Mouse (Mus musculus) CH12.LX (cell line): Measurements from ENCODE around the gene Olfr1176. TPM values are rescaled to one million over a fixed set of nuclear protein-coding genes. Genes with fewer than 3 reads are reported as not detected.

Experiments used
- DNase-seq: peaks from one replicate; pipeline ENCODE4 v3.0.0-alpha.2; 2013; ENCODE audit errors: extremely low read depth
- H3K27ac ChIP-seq: 2 replicates; pipeline ENCODE4 v1.5.1; 2012; ENCODE audit warnings: low read depth, mild to moderate bottlenecking, control low read depth, moderate library complexity; ENCODE audit not compliant: insufficient read depth
- H3K27me3 ChIP-seq: replicated peaks from 2 replicates; pipeline ENCODE3; 2012; ENCODE audit warnings: inconsistent platforms
- H3K36me3 ChIP-seq, 2 experiments: replicated peaks in 1 of 2; 2 replicates each; pipeline versions ENCODE3 to v1.6.1; 2012; ENCODE audit warnings: inconsistent platforms in 1 of 2, low read length in 1 of 2, mild to moderate bottlenecking in 1 of 2, mixed read lengths in 1 of 2, moderate library complexity in 1 of 2; ENCODE audit not compliant: control insufficient read depth in 1 of 2, insufficient read depth in 1 of 2
- H3K4me1 ChIP-seq, 2 experiments: 2 replicates each; pipeline ENCODE4 v1.6.1; 2012; ENCODE audit warnings: inconsistent platforms in 1 of 2, moderate library complexity in 1 of 2; ENCODE audit not compliant: insufficient read depth in 2 of 2, control insufficient read depth in 1 of 2
- H3K4me2 ChIP-seq: 2 replicates; pipeline ENCODE4 v1.6.1; 2012; ENCODE audit warnings: low read depth, mild to moderate bottlenecking, control low read depth; ENCODE audit not compliant: poor library complexity, insufficient read depth, severe bottlenecking
- H3K4me3 ChIP-seq, 3 experiments: fragments of 150-350 bp in 1 of 3; sonication (generic) in 1 of 3; replicated peaks in 1 of 3; 2 replicates each; pipeline versions ENCODE3 to v1.5.1; 2011 to 2012; ENCODE audit warnings: low read depth in 2 of 3, low read length in 2 of 3, mild to moderate bottlenecking in 2 of 3, moderate library complexity in 2 of 3, control low read depth in 1 of 3, improper control_type of control experiment in 1 of 3, inconsistent platforms in 1 of 3, mixed read lengths in 1 of 3; ENCODE audit not compliant: poor library complexity in 1 of 3
- H3K79me2 ChIP-seq: replicated peaks from 2 replicates; pipeline ENCODE4 v1.6.1; 2012; ENCODE audit warnings: mild to moderate bottlenecking, moderate library complexity; ENCODE audit not compliant: control insufficient read depth, poor library complexity, insufficient read depth, severe bottlenecking; ENCODE audit errors: extremely low read depth
- H3K9ac ChIP-seq: 2 replicates; pipeline ENCODE4 v1.6.1; 2012; ENCODE audit warnings: low read depth, mild to moderate bottlenecking, control low read depth, moderate library complexity; ENCODE audit not compliant: insufficient read depth
- H3K9me3 ChIP-seq: replicated peaks from 2 replicates; pipeline ENCODE3; 2012; ENCODE audit warnings: low read length, inconsistent platforms, mixed read lengths
- BHLHE40 ChIP-seq: IDR thresholded peaks from 2 replicates; pipeline ENCODE4 v1.6.1; 2011; ENCODE audit warnings: mild to moderate bottlenecking, low read depth, low read length, improper control_type of control experiment
- CTCF ChIP-seq, 2 experiments: IDR thresholded peaks in 1 of 2; conservative IDR thresholded peaks in 1 of 2; 2 replicates each; pipeline ENCODE4 v1.5.1; 2011 to 2012; ENCODE audit warnings: low read depth in 2 of 2, low read length in 2 of 2, improper control_type of control experiment in 1 of 2, inconsistent platforms in 1 of 2, mild to moderate bottlenecking in 1 of 2, moderate library complexity in 1 of 2
- E2F4 ChIP-seq: IDR thresholded peaks from 2 replicates; pipeline ENCODE4 v1.6.1; 2011; ENCODE audit warnings: low read depth, low read length, improper control_type of control experiment; ENCODE audit not compliant: insufficient replicate concordance
- IRF4 ChIP-seq: IDR thresholded peaks from 2 replicates; pipeline ENCODE4 v1.6.1; 2014; ENCODE audit warnings: low read depth, mild to moderate bottlenecking, inconsistent platforms, low read length, improper control_type of control experiment
- JUN ChIP-seq: IDR thresholded peaks from 2 replicates; pipeline ENCODE4 v1.6.1; 2011; ENCODE audit warnings: low read depth, mild to moderate bottlenecking, low read length, improper control_type of control experiment, moderate library complexity; ENCODE audit not compliant: insufficient read depth
- JUND ChIP-seq: conservative IDR thresholded peaks from 2 replicates; pipeline ENCODE4 v1.6.1; 2011; ENCODE audit warnings: low read depth, low read length, improper control_type of control experiment
- KAT2A ChIP-seq: IDR thresholded peaks from 2 replicates; pipeline ENCODE4 v1.6.1; 2012; ENCODE audit warnings: low read length, improper control_type of control experiment, inconsistent platforms; ENCODE audit not compliant: insufficient replicate concordance
- MAX ChIP-seq: IDR thresholded peaks from 2 replicates; pipeline ENCODE4 v1.6.1; 2011; ENCODE audit warnings: low read length, improper control_type of control experiment
- MAZ ChIP-seq: IDR thresholded peaks from 2 replicates; pipeline ENCODE4 v1.6.1; 2012; ENCODE audit warnings: low read depth, mild to moderate bottlenecking, inconsistent platforms, low read length, improper control_type of control experiment, moderate library complexity
- MEF2A ChIP-seq: IDR thresholded peaks from 2 replicates; pipeline ENCODE4 v1.6.1; 2014; ENCODE audit warnings: low read depth, mild to moderate bottlenecking, inconsistent platforms, low read length, improper control_type of control experiment, borderline replicate concordance
- NELFE ChIP-seq: IDR thresholded peaks from 2 replicates; pipeline ENCODE4 v1.6.1; 2011; ENCODE audit warnings: low read depth, low read length, improper control_type of control experiment
- PAX5 ChIP-seq: IDR thresholded peaks from 2 replicates; pipeline ENCODE4 v1.6.1; 2012; ENCODE audit warnings: low read length, inconsistent platforms, mixed read lengths
- POLR2A ChIP-seq: IDR thresholded peaks from 2 replicates; pipeline ENCODE4 v1.6.1; 2011; ENCODE audit warnings: low read depth, mild to moderate bottlenecking, improper control_type of control experiment, low read length
- RAD21 ChIP-seq: IDR thresholded peaks from 2 replicates; pipeline ENCODE4 v1.6.1; 2011; ENCODE audit warnings: low read depth, mild to moderate bottlenecking, low read length, improper control_type of control experiment, moderate library complexity
- SMC3 ChIP-seq: IDR thresholded peaks from 2 replicates; pipeline ENCODE4 v1.6.1; 2011; ENCODE audit warnings: low read depth, low read length, improper control_type of control experiment
- TBP ChIP-seq: conservative IDR thresholded peaks from 2 replicates; pipeline ENCODE4 v1.6.1; 2011; ENCODE audit warnings: low read depth, low read length, improper control_type of control experiment
- UBTF ChIP-seq: IDR thresholded peaks from 2 replicates; pipeline ENCODE4 v1.6.1; 2012; ENCODE audit warnings: low read depth, mild to moderate bottlenecking, inconsistent platforms, low read length, improper control_type of control experiment, moderate library complexity
- ZC3H11A ChIP-seq: IDR thresholded peaks from 2 replicates; pipeline ENCODE4 v1.6.1; 2012; ENCODE audit warnings: low read depth, mild to moderate bottlenecking, inconsistent platforms, low read length, improper control_type of control experiment
- ZKSCAN1 ChIP-seq: IDR thresholded peaks from 2 replicates; pipeline ENCODE4 v1.6.1; 2012; ENCODE audit warnings: low read depth, inconsistent platforms, low read length, improper control_type of control experiment, borderline replicate concordance
- ZNF384 ChIP-seq: IDR thresholded peaks from 2 replicates; pipeline ENCODE4 v1.6.1; 2012; ENCODE audit warnings: low read depth, low read length, improper control_type of control experiment, inconsistent platforms
- dilution Hi-C: fragments of 300-500 bp; cut with MboI; formaldehyde crosslinking; loops from 2 replicates; pipeline ENCODE4 v1.14.3; 2020; ENCODE audit warnings: low sequenced_read_pairs; ENCODE audit not compliant: extremely low pct_unique_long_range_greater_than_20kb, extremely low pct_ligation_motif_present
- in situ Hi-C: fragments of 300-500 bp; cut with MboI; formaldehyde crosslinking; loops from 3 replicates; pipeline ENCODE4 v1.14.3; 2019; ENCODE audit warnings: low sequenced_read_pairs, low pct_ligation_motif_present, low pct_unique_long_range_greater_than_20kb, mixed read lengths
- polyA plus RNA-seq: library from polyadenylated mRNA; unstranded; fragments of >175 nt; gene quantifications from 2 replicates; pipeline ENCODE4 v1.2.1, GENCODE M21; 2012; ENCODE audit warnings: low read depth; ENCODE audit not compliant: insufficient read length
- total RNA-seq, 2 experiments: library from RNA; depleted of rRNA; stranded (reverse); fragments of 300-350 nt in 1 of 2; fragments of >200 nt in 1 of 2; gene quantifications; 2 replicates each; pipeline ENCODE4 v1.2.3; 2012 to 2014

Gene Olfr1176
- total and polyA plus RNA-seq, 3 experiments: not detected

GRCm38 (mm10) chr2:88346392-88346791 is 9.9 kb downstream of the Olfr1176 start, which contains the start of gene Olfr1177-ps:
Olfr1177-ps (minus strand) TSS chr2:88346492.
- Histone ChIP-seq H3K79me2 (no peaks in the 10 kb centered on the region), H3K4me2 (no peak within 1 kb of the TSS), H3K27ac (no peak within 1 kb of the TSS), H3K4me3 (no peak within 1 kb of the TSS), H3K27me3 (no peaks in the 10 kb centered on the region), H3K36me3 (no peaks in the 10 kb centered on the region), H3K9me3 (peaks cover 11% of the 10 kb centered on the region), H3K4me1 (no peaks in the 10 kb centered on the region), H3K9ac (no peak within 1 kb of the TSS)
- TF ChIP-seq E2F4 (no peak), ZC3H11A (no peak), BHLHE40 (no peak), ZKSCAN1 (no peak), KAT2A (no peak), JUN (no peak)
- no peak for DNase-seq
- in situ Hi-C loops: no loop called here
- dilution Hi-C loops: no loop called here

GRCm38 (mm10) chr2:88356304-88356703 is 19.8 kb downstream of the Olfr1176 start:
- Histone ChIP-seq H3K36me3 (no peaks in the 10 kb centered on the region), H3K27me3 (no peaks in the 10 kb centered on the region), H3K4me3 (no peak overlapping the region), H3K9me3 (peaks cover 4% of the 10 kb centered on the region), H3K27ac (no peak overlapping the region), H3K79me2 (no peaks in the 10 kb centered on the region), H3K4me1 (no peaks in the 10 kb centered on the region), H3K9ac (no peak overlapping the region), H3K4me2 (no peak overlapping the region)
- in situ Hi-C loops: no loop called here
- dilution Hi-C loops: no loop called here
- peak in 1 of 2 experiments; percentile 58; a peak in 2 of 4 replicates for TF ChIP-seq CTCF (conservative IDR thresholded peaks at IDR 0.05 in 1 of 2, IDR thresholded peaks at IDR 0.05 in 1 of 2; ENCODE audit: low read depth in 2 of 2, low read length in 2 of 2)
- TF ChIP-seq RAD21: peak; percentile 78
- TF ChIP-seq SMC3: peak; percentile 53
- no peak for TF ChIP-seq ZNF384
- DNase-seq: peak; percentile 10

GRCm38 (mm10) chr2:88386762-88387161 is 50.2 kb downstream of the Olfr1176 start, which contains the start of gene Olfr1178:
Olfr1178 (plus strand) TSS chr2:88387062.
- H3K4me2 ChIP-seq: no peak within 1 kb of the TSS
- H3K4me3 ChIP-seq: no peak within 1 kb of the TSS
- no peaks in the 10 kb centered on the region for H3K36me3 ChIP-seq
- H3K27me3 ChIP-seq: no peaks in the 10 kb centered on the region
- H3K9ac ChIP-seq: no peak within 1 kb of the TSS
- no peaks in the 10 kb centered on the region for H3K79me2 ChIP-seq
- dilution Hi-C loops (no loop called here), in situ Hi-C loops (no loop called here)
- no peak for DNase-seq
- H3K27ac ChIP-seq: no peak within 1 kb of the TSS
- TF ChIP-seq POLR2A (no peak), MAZ (no peak), PAX5 (no peak), IRF4 (no peak), ZC3H11A (no peak), MAX (no peak), MEF2A (no peak), UBTF (no peak), JUND (no peak), RAD21 (no peak), NELFE (no peak), SMC3 (no peak), TBP (no peak)
- no peaks in the 10 kb centered on the region for H3K4me1 ChIP-seq
- peaks cover 6% of the 10 kb centered on the region for H3K9me3 ChIP-seq
